Mouse (Mus musculus) brain, embryonic 14.5 days (tissue): ENCODE data around the gene Ttyh1.

Source experiments
- CTCF ChIP-seq: fragments of 200-500 bp; IDR thresholded peaks from 2 replicates; pipeline ENCODE4 v1.5.1; 2012; ENCODE audit warnings: inconsistent platforms, mild to moderate bottlenecking, moderate library complexity, borderline replicate concordance; ENCODE audit not compliant: insufficient read depth, insufficient read length; ENCODE audit errors: extremely low read depth
- POLR2A ChIP-seq: fragments of 200-500 bp; IDR thresholded peaks from 2 replicates; pipeline ENCODE4 v1.6.1; 2012; ENCODE audit warnings: mild to moderate bottlenecking, inconsistent platforms, borderline replicate concordance; ENCODE audit not compliant: poor library complexity, insufficient read depth, insufficient read length, severe bottlenecking; ENCODE audit errors: extremely low read depth

- TF ChIP-seq CTCF (no peak), POLR2A (no peak)
Measured at GRCm38 (mm10) chr7:4147371-4147770, 28.2 kb downstream of the Ttyh1 start.
